Mouse (Mus musculus): ENCODE data around the gene Otud3. TPM values are rescaled to one million over a fixed set of nuclear protein-coding genes. Genes with fewer than 3 reads are reported as not detected.

The Otud3 gene
- polyA plus RNA-seq, 2 experiments = 0.94 to 1.5 TPM

- no peaks in the 10 kb centered on the region for H3K9me3 ChIP-seq (ENCODE audit: control insufficient read depth, low read length)
- H3K9ac ChIP-seq (replicated peaks) = no peak overlapping the region
- ATAC-seq (ENCODE audit: insufficient read depth) (no peak), DNase-seq (ENCODE audit: low read depth in 3 of 3, low spot score in 3 of 3) (no peak)
- WGBS (ENCODE audit: insufficient replicate concordance) = 51% methylated on average over 6 of the region's 6 CpGs
- H3K4me2 ChIP-seq (ENCODE audit: low read depth) = no peak overlapping the region
- H3K4me1 ChIP-seq (replicated peaks; ENCODE audit: control insufficient read depth in 2 of 2, insufficient read depth in 2 of 2, low read length in 1 of 2) = no peaks in the 10 kb centered on the region
- TF ChIP-seq CTCF (IDR thresholded peaks at IDR 0.05; ENCODE audit: low read depth) = no peak
- TF ChIP-seq EP300 (IDR thresholded peaks at IDR 0.05; ENCODE audit: low read depth) = no peak
- no peak overlapping the region for H3K4me3 ChIP-seq (ENCODE audit: insufficient read depth in 1 of 2, low read depth in 2 of 2, low read length in 2 of 2)
- no peak overlapping the region for H3K27ac ChIP-seq
- H3K27me3 ChIP-seq (ENCODE audit: control insufficient read depth, insufficient read depth, low read length) = no peaks in the 10 kb centered on the region
- no peaks in the 10 kb centered on the region for H3K36me3 ChIP-seq (replicated peaks; ENCODE audit: control insufficient read depth, insufficient read depth, low read depth)
These were observed 60.8 kb downstream of the Otud3 start for GRCm38 (mm10) chr4:138852961-138853360.

- no peak for ATAC-seq (ENCODE audit: insufficient read depth)
- TF ChIP-seq CTCF (IDR thresholded peaks at IDR 0.05; ENCODE audit: low read depth) (peak; percentile 94), EP300 (IDR thresholded peaks at IDR 0.05; ENCODE audit: low read depth) (no peak)
- DNase-seq (ENCODE audit: low read depth in 3 of 3, low spot score in 3 of 3) = peak in 2 of 3 experiments; percentile 12 to 26
- Histone ChIP-seq H3K4me3 (ENCODE audit: insufficient read depth in 1 of 2, low read depth in 2 of 2, low read length in 2 of 2) (no peak overlapping the region), H3K27ac (no peak overlapping the region), H3K36me3 (replicated peaks; ENCODE audit: control insufficient read depth, insufficient read depth, low read depth) (no peaks in the 10 kb centered on the region), H3K9me3 (ENCODE audit: control insufficient read depth, low read length) (no peaks in the 10 kb centered on the region), H3K27me3 (ENCODE audit: control insufficient read depth, insufficient read depth, low read length) (no peaks in the 10 kb centered on the region), H3K4me1 (replicated peaks; ENCODE audit: control insufficient read depth in 2 of 2, insufficient read depth in 2 of 2, low read length in 1 of 2) (no peaks in the 10 kb centered on the region), H3K9ac (replicated peaks) (no peak overlapping the region), H3K4me2 (ENCODE audit: low read depth) (no peak overlapping the region)
- WGBS (ENCODE audit: insufficient replicate concordance) = under 1% methylated on average over 4 of the region's 4 CpGs
These were observed 62.3 kb downstream of the Otud3 start for GRCm38 (mm10) chr4:138851463-138851862.

Other genes starting within 250 kb of the Otud3 start
- 0.01 TPM in 1 of 2 replicates, not detected in the other for gene Pla2g2c, start 189.2 kb downstream of the Otud3 start, polyA plus RNA-seq (2012; rRNA removed)
- gene Pla2g2c, start 189.2 kb downstream of the Otud3 start, polyA plus RNA-seq (2014; fragmentation: Nextera tagmentation; extraction: Ambion mirVana) = not detected in 2 replicates
- 0.04 and 0.06 TPM in 2 replicates for gene Ubxn10, start 176.8 kb downstream of the Otud3 start, polyA plus RNA-seq (2012; rRNA removed)
- gene Ubxn10, start 176.8 kb downstream of the Otud3 start, polyA plus RNA-seq (2014; fragmentation: Nextera tagmentation; extraction: Ambion mirVana) = 0.09 and 0.11 TPM in 2 replicates
- gene Pla2g2f, start 156.3 kb downstream of the Otud3 start, polyA plus RNA-seq (2012; rRNA removed) = 0.02 TPM in 2 replicates
- not detected in 2 replicates for gene Pla2g2f, start 156.3 kb downstream of the Otud3 start, polyA plus RNA-seq (2014; fragmentation: Nextera tagmentation; extraction: Ambion mirVana)
- not detected in 2 replicates for gene Pla2g2d, start 138.2 kb downstream of the Otud3 start, polyA plus RNA-seq (2012; rRNA removed)
- gene Pla2g2d, start 138.2 kb downstream of the Otud3 start, polyA plus RNA-seq (2014; fragmentation: Nextera tagmentation; extraction: Ambion mirVana) = not detected in 2 replicates
- not detected in 2 replicates for gene Pla2g5, start 50.5 kb downstream of the Otud3 start, polyA plus RNA-seq (2012; rRNA removed)
- gene Pla2g5, start 50.5 kb downstream of the Otud3 start, polyA plus RNA-seq (2014; fragmentation: Nextera tagmentation; extraction: Ambion mirVana) = not detected in 2 replicates
- not detected in 2 replicates for gene Gm13030, start 40.0 kb downstream of the Otud3 start, polyA plus RNA-seq (2012; rRNA removed)
- not detected in 2 replicates for gene Gm13030, start 40.0 kb downstream of the Otud3 start, polyA plus RNA-seq (2014; fragmentation: Nextera tagmentation; extraction: Ambion mirVana)
- not detected in 2 replicates for gene Pla2g2e, start 36.0 kb downstream of the Otud3 start, polyA plus RNA-seq (2012; rRNA removed)
- gene Pla2g2e, start 36.0 kb downstream of the Otud3 start, polyA plus RNA-seq (2014; fragmentation: Nextera tagmentation; extraction: Ambion mirVana) = not detected in 2 replicates
- 0.13 and 0.21 TPM in 2 replicates for gene Rnf186, start 53.2 kb upstream of the Otud3 start, polyA plus RNA-seq (2012; rRNA removed)
- 0.18 and 0.25 TPM in 2 replicates for gene Rnf186, start 53.2 kb upstream of the Otud3 start, polyA plus RNA-seq (2014; fragmentation: Nextera tagmentation; extraction: Ambion mirVana)
- 2.1 TPM in 2 replicates for gene Tmco4, start 58.9 kb upstream of the Otud3 start, polyA plus RNA-seq (2012; rRNA removed)
- 1.2 and 2.7 TPM in 2 replicates for gene Tmco4, start 58.9 kb upstream of the Otud3 start, polyA plus RNA-seq (2014; fragmentation: Nextera tagmentation; extraction: Ambion mirVana)
- gene Htr6, start 161.6 kb upstream of the Otud3 start, polyA plus RNA-seq (2012; rRNA removed) = not detected in 2 replicates
- not detected in 2 replicates for gene Htr6, start 161.6 kb upstream of the Otud3 start, polyA plus RNA-seq (2014; fragmentation: Nextera tagmentation; extraction: Ambion mirVana)
- gene Nbl1, start 179.0 kb upstream of the Otud3 start, polyA plus RNA-seq (2012; rRNA removed) = 0.74 and 0.80 TPM in 2 replicates
- 0.63 and 0.91 TPM in 2 replicates for gene Nbl1, start 179.0 kb upstream of the Otud3 start, polyA plus RNA-seq (2014; fragmentation: Nextera tagmentation; extraction: Ambion mirVana)
- gene Minos1, start 217.2 kb upstream of the Otud3 start, polyA plus RNA-seq (2012; rRNA removed) = 29.1 and 94.0 TPM in 2 replicates
- gene Minos1, start 217.2 kb upstream of the Otud3 start, polyA plus RNA-seq (2014; fragmentation: Nextera tagmentation; extraction: Ambion mirVana) = 391 and 424 TPM in 2 replicates

Measured in liver, embryonic 14.5 days (tissue).